In the genomic region with DNA sequence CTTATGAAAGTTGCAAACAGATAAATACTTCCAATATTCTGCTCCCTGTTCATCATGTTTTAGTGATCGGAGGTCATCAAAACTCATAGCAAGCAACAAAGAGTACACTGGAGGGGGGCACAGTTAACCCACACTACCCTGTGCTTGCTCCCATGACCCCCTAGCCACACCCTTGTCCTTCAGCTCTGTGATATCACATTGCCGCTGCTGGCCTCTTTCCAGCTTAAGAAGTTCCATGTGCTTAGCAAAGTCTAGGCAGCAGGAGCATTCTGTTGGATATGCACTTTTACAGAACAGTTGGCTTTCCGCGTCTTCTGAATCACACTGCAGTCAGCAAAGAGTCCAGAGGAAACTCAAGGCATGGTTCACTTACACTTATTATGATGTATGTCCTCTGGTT, we compare ENCODE assay signal across 24 mouse cellular contexts.
DNase-seq lines count a peak whose midpoint lies in the region; ATAC-seq and TF ChIP-seq lines count a peak whose summit lies in the region.
"Had no signal": no experiment of that assay in that cellular context is flagged by ENCODE, and none has a peak within 500 bp of the region (broad histone marks: within the 10 kb centered on the region; RNA-seq: fewer than 3 reads in every experiment).

No protein-coding gene starts in this region.

- intact Hi-C loops in left cerebral cortex, postnatal 10 days (cut with DNase I): no loop called here

- DNase-seq in left cerebral cortex, postnatal 10 days (ENCODE audit: extremely low spot score in 1 of 2, low spot score in 2 of 2): peak; percentile 7 to 17
- DNase-seq in left cerebral cortex, adult 18-20 months (ENCODE audit: low spot score in 2 of 2): no peak
- peak; percentile 28 to 36 for DNase-seq in right cerebral cortex, postnatal 10 days (ENCODE audit: low spot score in 2 of 2)
- DNase-seq in right cerebral cortex, adult 18-20 months: no peak
- DNase-seq in embryonic facial prominence, embryonic 10.5 days (ENCODE audit: low spot score): peak; percentile 13
- DNase-seq in limb, embryonic 14.5 days (ENCODE audit: low spot score): peak; percentile 7
- no peak for DNase-seq in forebrain, embryonic 14.5 days (ENCODE audit: low spot score)
- DNase-seq: adrenal gland, postnatal 10 days; cerebellum, adult 9-10 months; heart, postnatal 36 days; kidney, adult 2 months; layer of hippocampus, adult 9-11 months; right cerebral cortex, postnatal 25 days; thymus, adult 18-20 months; thymus, postnatal 36 days had no signal

- H3K36me3 ChIP-seq in embryonic facial prominence, embryonic 10.5 days (replicated peaks): no peaks in the 10 kb centered on the region
- H3K36me3 ChIP-seq in limb, embryonic 14.5 days (ENCODE audit: control insufficient read depth, insufficient read depth, low read length): no peaks in the 10 kb centered on the region
- H3K36me3 ChIP-seq in forebrain, embryonic 14.5 days (ENCODE audit: control insufficient read depth, insufficient read depth, low read length): no peaks in the 10 kb centered on the region
- H3K36me3 ChIP-seq: embryonic facial prominence, embryonic 12.5 days; forebrain, embryonic 12.5 days; heart, embryonic 15.5 days; midbrain, embryonic 10.5 days had no signal

- no peak for ATAC-seq in limb, embryonic 14.5 days (ENCODE audit: low FRiP score, low read depth)
- no peak for ATAC-seq in forebrain, embryonic 14.5 days
- ATAC-seq: lung, postnatal 0 days had no signal

- no peak overlapping the region for H3K9ac ChIP-seq in limb, embryonic 14.5 days (ENCODE audit: low read depth, low read length, severe bottlenecking)
- H3K9ac ChIP-seq in forebrain, embryonic 14.5 days (ENCODE audit: low read length): no peak overlapping the region
- H3K9ac ChIP-seq: embryonic facial prominence, embryonic 12.5 days; forebrain, embryonic 12.5 days; heart, embryonic 15.5 days; hindbrain, embryonic 14.5 days had no signal

- no peak for TF ChIP-seq POLR2A in limb, embryonic 14.5 days (IDR thresholded peaks at IDR 0.05; ENCODE audit: borderline replicate concordance, extremely low read depth, insufficient read depth, insufficient read length)

- WGBS in embryonic facial prominence, embryonic 10.5 days: 59% methylated on average over 4 of the region's 4 CpGs
- WGBS in limb, embryonic 14.5 days: 66% methylated on average over 4 of the region's 4 CpGs
- 90% methylated on average over 4 of the region's 4 CpGs for WGBS in forebrain, embryonic 14.5 days

- no peaks in the 10 kb centered on the region for H3K9me3 ChIP-seq in embryonic facial prominence, embryonic 10.5 days
- H3K9me3 ChIP-seq in limb, embryonic 14.5 days (ENCODE audit: control insufficient read depth, low read length): no peaks in the 10 kb centered on the region
- H3K9me3 ChIP-seq in forebrain, embryonic 14.5 days (replicated peaks; ENCODE audit: control insufficient read depth, low read length): no peaks in the 10 kb centered on the region
- H3K9me3 ChIP-seq: embryonic facial prominence, embryonic 12.5 days; forebrain, embryonic 12.5 days; heart, embryonic 15.5 days; midbrain, embryonic 10.5 days had no signal

- no peaks in the 10 kb centered on the region for H3K27me3 ChIP-seq in embryonic facial prominence, embryonic 10.5 days (replicated peaks; ENCODE audit: low read depth, poor library complexity, severe bottlenecking)
- no peaks in the 10 kb centered on the region for H3K27me3 ChIP-seq in limb, embryonic 14.5 days (ENCODE audit: control insufficient read depth, insufficient read depth, low read length)
- no peaks in the 10 kb centered on the region for H3K27me3 ChIP-seq in forebrain, embryonic 14.5 days (replicated peaks; ENCODE audit: control insufficient read depth, insufficient read depth, low read length)
- H3K27me3 ChIP-seq: embryonic facial prominence, embryonic 12.5 days; forebrain, embryonic 12.5 days; heart, embryonic 15.5 days had no signal

- H3K27ac ChIP-seq in embryonic facial prominence, embryonic 10.5 days (replicated peaks): no peak overlapping the region
- no peak overlapping the region for H3K27ac ChIP-seq in limb, embryonic 14.5 days (replicated peaks; ENCODE audit: low read depth, low read length)
- no peak overlapping the region for H3K27ac ChIP-seq in forebrain, embryonic 14.5 days (ENCODE audit: low read depth, low read length)
- H3K27ac ChIP-seq: embryonic facial prominence, embryonic 12.5 days; forebrain, embryonic 12.5 days; heart, embryonic 15.5 days; hindbrain, embryonic 14.5 days; kidney, postnatal 0 days; left cerebral cortex, adult 2 months; midbrain, embryonic 10.5 days had no signal

- H3K4me3 ChIP-seq in embryonic facial prominence, embryonic 10.5 days: no peak overlapping the region
- no peak overlapping the region for H3K4me3 ChIP-seq in limb, embryonic 14.5 days (replicated peaks; ENCODE audit: low read length)
- no peak overlapping the region for H3K4me3 ChIP-seq in forebrain, embryonic 14.5 days (ENCODE audit: low read depth, low read length)
- H3K4me3 ChIP-seq: embryonic facial prominence, embryonic 12.5 days; erythroblast, embryonic 14.5 days; forebrain, embryonic 12.5 days; heart, embryonic 15.5 days; left cerebral cortex, adult 2 months; midbrain, embryonic 10.5 days had no signal

- no peak overlapping the region for H3K4me2 ChIP-seq in limb, embryonic 14.5 days (replicated peaks; ENCODE audit: low read depth, low read length, severe bottlenecking)
- no peak overlapping the region for H3K4me2 ChIP-seq in forebrain, embryonic 14.5 days (ENCODE audit: low read length)
- H3K4me2 ChIP-seq: embryonic facial prominence, embryonic 12.5 days; forebrain, embryonic 12.5 days; heart, embryonic 15.5 days; hindbrain, embryonic 14.5 days had no signal

- peaks cover 3% of the 10 kb centered on the region for H3K4me1 ChIP-seq in embryonic facial prominence, embryonic 10.5 days
- no peaks in the 10 kb centered on the region for H3K4me1 ChIP-seq in limb, embryonic 14.5 days (ENCODE audit: control insufficient read depth, insufficient read depth, low read length)
- no peaks in the 10 kb centered on the region for H3K4me1 ChIP-seq in forebrain, embryonic 14.5 days (ENCODE audit: control insufficient read depth, insufficient read depth, low read length)
- H3K4me1 ChIP-seq: embryonic facial prominence, embryonic 12.5 days; forebrain, embryonic 12.5 days; heart, embryonic 15.5 days had no signal

Comparison
In these comparisons a context has a peak if more than half of its experiments do, and no peak if none do; other contexts are left out.
1. DNase-seq: peak in left cerebral cortex, postnatal 10 days (2 of 2), right cerebral cortex, postnatal 10 days (2 of 2), embryonic facial prominence, embryonic 10.5 days (single experiment) and limb, embryonic 14.5 days (single experiment); none in left cerebral cortex, adult 18-20 months (0 of 2), right cerebral cortex, adult 18-20 months (single experiment) and forebrain, embryonic 14.5 days (single experiment).